ENCODE assay signal across 8 mouse cellular contexts in genomic region chr4:41639913-41640507, GRCm38 (mm10). TPM values are rescaled to one million over a fixed set of nuclear protein-coding genes. Genes with fewer than 3 reads are reported as not detected.
A peak's percentile ranks its signal among the peaks of the same experiment; 100 is the strongest.
DNase-seq lines count a peak whose midpoint lies in the region; ATAC-seq and TF ChIP-seq lines count a peak whose summit lies in the region.

Gene Enho, minus strand, starts transcription at chr4:41640324.

- no peaks in the 10 kb centered on the region for H3K27me3 ChIP-seq in hindbrain, postnatal 0 days (ENCODE audit: insufficient read depth, low read length)

- peak within 1 kb of the TSS; percentile 69 for H3K4me2 ChIP-seq in hindbrain, postnatal 0 days (ENCODE audit: low read depth, low read length)

- H3K9me3 ChIP-seq in hindbrain, postnatal 0 days (ENCODE audit: low read length): no peaks in the 10 kb centered on the region

- 0 out of 2 replicates have a peak, but pooled peaks have one; percentile 22 for TF ChIP-seq POLR2A in cortical plate, adult 2 months (IDR thresholded peaks at IDR 0.05; ENCODE audit: extremely low read depth, insufficient read depth, low read length)

- peak within 1 kb of the TSS; percentile 93 for H3K9ac ChIP-seq in hindbrain, postnatal 0 days (replicated peaks; ENCODE audit: low read length)

- peak within 1 kb of the TSS; percentile 94 for H3K4me3 ChIP-seq in cortical plate, adult 2 months (ENCODE audit: insufficient read depth, low read length)
- peak within 1 kb of the TSS; percentile 61 for H3K4me3 ChIP-seq in hindbrain, postnatal 0 days (ENCODE audit: low read length)
- H3K4me3 ChIP-seq in left cerebral cortex, adult 2 months: peak within 1 kb of the TSS; percentile 74

- H3K27ac ChIP-seq in cortical plate, adult 2 months (ENCODE audit: insufficient read depth, low read length): peak within 1 kb of the TSS; percentile 43
- H3K27ac ChIP-seq in hindbrain, postnatal 0 days: peak within 1 kb of the TSS; percentile 88
- H3K27ac ChIP-seq in left cerebral cortex, adult 2 months: peak within 1 kb of the TSS; percentile 83

- TF ChIP-seq CTCF in cortical plate, adult 2 months (IDR thresholded peaks at IDR 0.05; ENCODE audit: extremely low read depth, insufficient read depth, low read length): no peak
- no peak for TF ChIP-seq CTCF in hindbrain, postnatal 0 days (IDR thresholded peaks at IDR 0.05; ENCODE audit: low read depth)
- TF ChIP-seq CTCF in left cerebral cortex, adult 2 months (IDR thresholded peaks at IDR 0.05): no peak

- intact Hi-C loops in left cerebral cortex, adult 2 months (cut with DNase I): no loop called here

- peaks cover 2% of the 10 kb centered on the region; the same call in 1 of the 2 replicates for H3K4me1 ChIP-seq in cortical plate, adult 2 months (ENCODE audit: control insufficient read depth, insufficient read depth, low read length)
- H3K4me1 ChIP-seq in hindbrain, postnatal 0 days (ENCODE audit: insufficient read depth, low read length): peaks cover 41% of the 10 kb centered on the region

- H3K36me3 ChIP-seq in hindbrain, postnatal 0 days (ENCODE audit: insufficient read depth, low read length): no peaks in the 10 kb centered on the region

- peak; percentile 85 to 92 for DNase-seq in gastrocnemius, adult 8-10 months (ENCODE audit: low spot score in 2 of 2)
- DNase-seq in hindbrain, postnatal 0 days (ENCODE audit: low spot score): peak; percentile 97
- peak; percentile 95 to 98 for DNase-seq in left cerebral cortex, adult 2 months (ENCODE audit: extremely low spot score in 1 of 2, low spot score in 2 of 2)
- DNase-seq in right cerebral cortex, adult 18-20 months: peak; percentile 95
- DNase-seq in urinary bladder, adult 2 months (ENCODE audit: low spot score): peak; percentile 93

- ATAC-seq in activated CD4-positive, CD25-positive, alpha-beta regulatory T cell, adult 4 months: peak; percentile 87
- peak; percentile 94 for ATAC-seq in hindbrain, postnatal 0 days
- ATAC-seq in megakaryocyte, adult 5-6 weeks (ENCODE audit: poor library complexity, severe bottlenecking): peak; percentile 99

- WGBS in hindbrain, postnatal 0 days: 2% methylated on average over 67 of the region's 74 CpGs

RNA-seq across cellular contexts. Expression of gene Enho, which starts in this region (rescaled TPM):
- not detected for polyA plus RNA-seq in activated CD4-positive, CD25-positive, alpha-beta regulatory T cell, adult 4 months (2017; shearing (Covaris generic))
- 88.2 and 97.6 TPM in 2 replicates for polyA plus RNA-seq in cortical plate, adult 2 months (2012; rRNA removed)
- total RNA-seq in gastrocnemius, adult 8-10 months (2022): 10 to 100 TPM in 3 of 4 experiments, 1 to 10 TPM in 1; 8.4 to 13.1 (median 10.3) TPM
- total RNA-seq in hindbrain, postnatal 0 days (2014; rRNA removed): 179 and 205 TPM in 2 replicates
- polyA plus RNA-seq in hindbrain, postnatal 0 days (2015; fragmentation: Nextera tagmentation; extraction: Ambion mirVana): 139 and 141 TPM in 2 replicates
- total RNA-seq in left cerebral cortex, adult 2 months (2021): 10 to 100 TPM; 58.0 to 63.3 TPM
- total RNA-seq in megakaryocyte, adult 5-6 weeks (2015): not detected in 2 replicates
- not detected in 2 replicates for total RNA-seq in megakaryocyte, adult 5-6 weeks (2017)
- polyA plus RNA-seq in urinary bladder, adult 2 months (2012; rRNA removed): 165 and 187 TPM in 2 replicates

Comparison
In these comparisons a context has a peak if more than half of its experiments do, and no peak if none do; other contexts are left out.
1. Peak in every context shown above with its lines: DNase-seq, ATAC-seq, H3K4me3 ChIP-seq and H3K27ac ChIP-seq.
2. RNA of gene Enho (total RNA-seq): 179 to 205 TPM in hindbrain, postnatal 0 days, 58.0 to 63.3 TPM in left cerebral cortex, adult 2 months and 8.4 to 13.1 TPM in gastrocnemius, adult 8-10 months; not detected in megakaryocyte, adult 5-6 weeks; every median in the first group is over 4 times any median in the second.
3. RNA of gene Enho (total RNA-seq): 179 to 205 TPM in hindbrain, postnatal 0 days and 58.0 to 63.3 TPM in left cerebral cortex, adult 2 months; 8.4 to 13.1 TPM in gastrocnemius, adult 8-10 months; every median in the first group is over 4 times any median in the second.
4. RNA of gene Enho (polyA plus RNA-seq): 165 to 187 TPM in urinary bladder, adult 2 months, 139 to 141 TPM in hindbrain, postnatal 0 days and 88.2 to 97.6 TPM in cortical plate, adult 2 months; not detected in activated CD4-positive, CD25-positive, alpha-beta regulatory T cell, adult 4 months; every median in the first group is over 10 times any median in the second.
5. Peak in ATAC-seq in activated CD4-positive, CD25-positive, alpha-beta regulatory T cell, adult 4 months; RNA of the gene not detected or under 1 TPM.
6. Peak in ATAC-seq in megakaryocyte, adult 5-6 weeks; RNA of the gene not detected or under 1 TPM.